Mouse (Mus musculus): ENCODE data around the gene Btbd16.

DNA sequence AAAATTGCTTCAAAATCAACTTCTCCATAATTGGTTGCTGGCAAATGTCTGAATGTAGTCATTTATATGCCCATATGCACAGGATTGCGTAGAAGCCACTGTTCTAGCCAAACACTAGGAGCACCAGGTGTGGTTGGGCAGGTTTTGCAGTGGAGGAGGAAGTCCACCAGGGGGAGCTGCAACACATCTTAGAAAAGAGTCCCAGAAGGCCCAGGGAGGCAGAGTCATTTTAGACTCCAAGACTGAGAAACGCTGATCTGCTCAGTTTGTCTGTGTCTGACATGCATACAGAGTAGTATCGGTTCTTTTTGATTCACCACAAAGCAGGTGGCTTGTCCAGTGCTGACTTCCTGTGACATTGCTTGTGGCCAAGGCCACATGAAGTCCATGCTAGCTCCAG lies 3.2 kb upstream of the Btbd16 start:
- TF ChIP-seq CTCF (IDR thresholded peaks at IDR 0.05; ENCODE audit: low read depth, low read length) (no peak), TAL1 (conservative IDR thresholded peaks at IDR 0.05; ENCODE audit: low read depth, low read length) (no peak)
